13 mouse cellular contexts compared by ENCODE assay signal in genomic region chr2:119298839-119299238, GRCm38 (mm10). TPM values are rescaled to one million over a fixed set of nuclear protein-coding genes. Genes with fewer than 3 reads are reported as not detected.
DNase-seq lines count a peak whose midpoint lies in the region; ATAC-seq lines count a peak whose summit lies in the region.
"Had no signal": no experiment of that assay in that cellular context is flagged by ENCODE, and none has a peak within 500 bp of the region (broad histone marks: within the 10 kb centered on the region; RNA-seq: fewer than 3 reads in every experiment).

No protein-coding gene starts in this region.

- H3K27ac ChIP-seq in hindbrain, embryonic 12.5 days: 0 out of 2 replicates have a peak overlapping the region, but pooled peaks have one; percentile 7
- H3K27ac ChIP-seq in hindbrain, embryonic 16.5 days (ENCODE audit: low read depth, low read length): no peak overlapping the region
- H3K27ac ChIP-seq in liver, embryonic 12.5 days: peak overlapping the region; percentile 23; the same call in 1 of the 2 replicates
- no peak overlapping the region for H3K27ac ChIP-seq in liver, embryonic 11.5 days (ENCODE audit: low read depth, low read length)
- peak overlapping the region; percentile 97 for H3K27ac ChIP-seq in brown adipose tissue, adult 24 weeks (replicated peaks; ENCODE audit: low read depth, low read length)
- H3K27ac ChIP-seq: limb, embryonic 15.5 days had no signal

- ATAC-seq in hindbrain, embryonic 12.5 days (ENCODE audit: low FRiP score): no peak
- ATAC-seq in hindbrain, embryonic 16.5 days: no peak
- ATAC-seq in liver, embryonic 12.5 days: no peak
- ATAC-seq in liver, embryonic 11.5 days (replicated peaks; ENCODE audit: low FRiP score): no peak
- ATAC-seq in megakaryocyte progenitor cell, adult 5-6 weeks (replicated peaks; ENCODE audit: poor library complexity): no peak
- ATAC-seq: inflammation-experienced regulatory T-cells, adult 6 months had no signal

- 84% methylated on average over 2 of the region's 2 CpGs for WGBS in hindbrain, embryonic 12.5 days
- 88% methylated on average over 2 of the region's 2 CpGs for WGBS in hindbrain, embryonic 16.5 days
- WGBS in liver, embryonic 12.5 days (ENCODE audit: insufficient replicate concordance): 72% methylated on average over 2 of the region's 2 CpGs
- WGBS in liver, embryonic 11.5 days: 80% methylated on average over 2 of the region's 2 CpGs

- peaks cover 20% of the 10 kb centered on the region for H3K4me1 ChIP-seq in hindbrain, embryonic 12.5 days
- peaks cover 12% of the 10 kb centered on the region for H3K4me1 ChIP-seq in hindbrain, embryonic 16.5 days (ENCODE audit: control insufficient read depth, insufficient read depth, low read depth, low read length)
- H3K4me1 ChIP-seq in liver, embryonic 12.5 days: peaks cover 62% of the 10 kb centered on the region
- H3K4me1 ChIP-seq in liver, embryonic 11.5 days (replicated peaks; ENCODE audit: control insufficient read depth, insufficient read depth, low read length): peaks cover 37% of the 10 kb centered on the region
- peaks cover 31% of the 10 kb centered on the region for H3K4me1 ChIP-seq in brown adipose tissue, adult 24 weeks (ENCODE audit: control insufficient read depth, insufficient read depth, insufficient read length, low read length)

- H3K4me2 ChIP-seq in hindbrain, embryonic 12.5 days (replicated peaks): no peak overlapping the region
- no peak overlapping the region for H3K4me2 ChIP-seq in hindbrain, embryonic 16.5 days (ENCODE audit: low read length)
- H3K4me2 ChIP-seq in liver, embryonic 12.5 days: no peak overlapping the region
- no peak overlapping the region for H3K4me2 ChIP-seq in liver, embryonic 11.5 days
- H3K4me2 ChIP-seq: limb, embryonic 15.5 days had no signal

- H3K4me3 ChIP-seq in hindbrain, embryonic 12.5 days: no peak overlapping the region
- no peak overlapping the region for H3K4me3 ChIP-seq in hindbrain, embryonic 16.5 days (ENCODE audit: low read length)
- H3K4me3 ChIP-seq in liver, embryonic 12.5 days: no peak overlapping the region
- no peak overlapping the region for H3K4me3 ChIP-seq in liver, embryonic 11.5 days (ENCODE audit: low read depth, low read length)
- no peak overlapping the region for H3K4me3 ChIP-seq in brown adipose tissue, adult 24 weeks (ENCODE audit: insufficient read depth, low read depth, low read length)
- H3K4me3 ChIP-seq: limb, embryonic 15.5 days had no signal

- H3K9me3 ChIP-seq in hindbrain, embryonic 12.5 days (replicated peaks): no peaks in the 10 kb centered on the region
- no peaks in the 10 kb centered on the region for H3K9me3 ChIP-seq in hindbrain, embryonic 16.5 days (ENCODE audit: control insufficient read depth, low read length)
- H3K9me3 ChIP-seq in liver, embryonic 12.5 days (replicated peaks): no peaks in the 10 kb centered on the region
- no peaks in the 10 kb centered on the region for H3K9me3 ChIP-seq in liver, embryonic 11.5 days (ENCODE audit: control insufficient read depth, low read length)
- H3K9me3 ChIP-seq: limb, embryonic 15.5 days had no signal

- H3K36me3 ChIP-seq in hindbrain, embryonic 12.5 days: peaks cover 48% of the 10 kb centered on the region
- H3K36me3 ChIP-seq in hindbrain, embryonic 16.5 days (ENCODE audit: control insufficient read depth, insufficient read depth, low read length): peaks cover 29% of the 10 kb centered on the region
- H3K36me3 ChIP-seq in liver, embryonic 12.5 days: peaks cover 43% of the 10 kb centered on the region
- H3K36me3 ChIP-seq in liver, embryonic 11.5 days (ENCODE audit: control insufficient read depth, insufficient read depth, low read length): peaks cover 21% of the 10 kb centered on the region

- 0 out of 2 replicates have a peak, but pooled peaks cover 4% of the 10 kb centered on the region for H3K27me3 ChIP-seq in hindbrain, embryonic 12.5 days
- H3K27me3 ChIP-seq in hindbrain, embryonic 16.5 days (replicated peaks; ENCODE audit: control insufficient read depth, insufficient read depth, low read length): no peaks in the 10 kb centered on the region
- H3K27me3 ChIP-seq in liver, embryonic 12.5 days (replicated peaks): no peaks in the 10 kb centered on the region
- no peaks in the 10 kb centered on the region for H3K27me3 ChIP-seq in liver, embryonic 11.5 days (replicated peaks; ENCODE audit: control insufficient read depth, insufficient read depth, low read length)
- H3K27me3 ChIP-seq: limb, embryonic 15.5 days had no signal

- no peak overlapping the region for H3K9ac ChIP-seq in hindbrain, embryonic 12.5 days
- no peak overlapping the region for H3K9ac ChIP-seq in hindbrain, embryonic 16.5 days (ENCODE audit: low read depth, low read length)
- H3K9ac ChIP-seq in liver, embryonic 12.5 days: no peak overlapping the region
- H3K9ac ChIP-seq in liver, embryonic 11.5 days (ENCODE audit: low read depth, low read length): no peak overlapping the region
- H3K9ac ChIP-seq: limb, embryonic 15.5 days had no signal

- intact Hi-C loops in heart, postnatal 10 days (cut with DNase I): loop anchor here (1.0 to 2.0 kb wide), 3 partner anchors 114 to 222 kb away; no protein-coding TSS in a partner anchor

- peak; percentile 90 for DNase-seq in heart, adult 11 months
- DNase-seq in heart, postnatal 10 days: no peak
- no peak for DNase-seq in liver, embryonic 11.5 days (ENCODE audit: low spot score)

RNA-seq across cellular contexts. Expression of gene Vps18, which starts 10.3 kb away (rescaled TPM):
- 10 to 100 TPM; 13.4 to 13.7 TPM for total RNA-seq in heart, postnatal 10 days (2021)
- 28.2 and 28.3 TPM in 2 replicates for polyA plus RNA-seq in hindbrain, embryonic 12.5 days (2016; fragmentation: Nextera tagmentation; extraction: Ambion mirVana)
- polyA plus RNA-seq in hindbrain, embryonic 16.5 days (2015; fragmentation: Nextera tagmentation; extraction: Ambion mirVana): 28.2 and 30.4 TPM in 2 replicates
- 9.8 and 10.3 TPM in 2 replicates for polyA plus RNA-seq in liver, embryonic 12.5 days (2016; fragmentation: Nextera tagmentation; extraction: Ambion mirVana)
- polyA plus RNA-seq in liver, embryonic 11.5 days (2014; fragmentation: Nextera tagmentation; extraction: Ambion mirVana): 13.4 and 14.0 TPM in 2 replicates
- 3.6 and 4.8 TPM in 2 replicates for polyA plus RNA-seq in brown adipose tissue, adult 24 weeks (2012; ENCODE audit: insufficient read depth, insufficient read length, missing spikeins)
- total RNA-seq in megakaryocyte progenitor cell, adult 5-6 weeks (2015): 7.2 and 7.6 TPM in 2 replicates
- total RNA-seq in megakaryocyte progenitor cell, adult 5-6 weeks (2017): 18.8 and 20.0 TPM in 2 replicates

RNA-seq across cellular contexts. Expression of gene Dll4, which starts 26.7 kb away (rescaled TPM):
- total RNA-seq in heart, postnatal 10 days (2021): 10 to 100 TPM; 23.8 to 27.9 TPM
- polyA plus RNA-seq in hindbrain, embryonic 12.5 days (2016; fragmentation: Nextera tagmentation; extraction: Ambion mirVana): 5.6 TPM in 2 replicates
- 5.3 and 6.0 TPM in 2 replicates for polyA plus RNA-seq in hindbrain, embryonic 16.5 days (2015; fragmentation: Nextera tagmentation; extraction: Ambion mirVana)
- 3.0 and 3.1 TPM in 2 replicates for polyA plus RNA-seq in liver, embryonic 12.5 days (2016; fragmentation: Nextera tagmentation; extraction: Ambion mirVana)
- polyA plus RNA-seq in liver, embryonic 11.5 days (2014; fragmentation: Nextera tagmentation; extraction: Ambion mirVana): 5.3 and 5.9 TPM in 2 replicates
- 3.2 and 5.8 TPM in 2 replicates for polyA plus RNA-seq in brown adipose tissue, adult 24 weeks (2012; ENCODE audit: insufficient read depth, insufficient read length, missing spikeins)
- total RNA-seq in megakaryocyte progenitor cell, adult 5-6 weeks (2015): 0.05 TPM in 1 of 2 replicates, not detected in the other
- total RNA-seq in megakaryocyte progenitor cell, adult 5-6 weeks (2017): not detected in 2 replicates
- total RNA-seq: MEL had no signal
- polyA plus RNA-seq: inflammation-experienced regulatory T-cells, adult 6 months had no signal

RNA-seq across cellular contexts. Expression of gene Rhov, which starts 27.8 kb away (rescaled TPM):
- not detected for total RNA-seq in heart, postnatal 10 days (2021)
- 5.8 and 8.2 TPM in 2 replicates for polyA plus RNA-seq in hindbrain, embryonic 12.5 days (2016; fragmentation: Nextera tagmentation; extraction: Ambion mirVana)
- 48.2 and 56.9 TPM in 2 replicates for polyA plus RNA-seq in hindbrain, embryonic 16.5 days (2015; fragmentation: Nextera tagmentation; extraction: Ambion mirVana)
- 0.07 TPM in 1 of 2 replicates, not detected in the other for polyA plus RNA-seq in liver, embryonic 12.5 days (2016; fragmentation: Nextera tagmentation; extraction: Ambion mirVana)
- 0.38 TPM in 1 of 2 replicates, not detected in the other for polyA plus RNA-seq in liver, embryonic 11.5 days (2014; fragmentation: Nextera tagmentation; extraction: Ambion mirVana)
- not detected in 2 replicates for polyA plus RNA-seq in brown adipose tissue, adult 24 weeks (2012; ENCODE audit: insufficient read depth, insufficient read length, missing spikeins)
- not detected in 2 replicates for total RNA-seq in megakaryocyte progenitor cell, adult 5-6 weeks (2015)
- not detected in 2 replicates for total RNA-seq in megakaryocyte progenitor cell, adult 5-6 weeks (2017)
- total RNA-seq: gastrocnemius, adult 8-10 months; heart, postnatal 14 days; MEL had no signal

RNA-seq across cellular contexts. Expression of gene Chac1, which starts 52.2 kb away (rescaled TPM):
- total RNA-seq in heart, postnatal 10 days (2021): 1 to 10 TPM; 3.5 to 7.5 TPM
- polyA plus RNA-seq in hindbrain, embryonic 12.5 days (2016; fragmentation: Nextera tagmentation; extraction: Ambion mirVana): 1.9 and 2.4 TPM in 2 replicates
- polyA plus RNA-seq in hindbrain, embryonic 16.5 days (2015; fragmentation: Nextera tagmentation; extraction: Ambion mirVana): 12.3 and 14.9 TPM in 2 replicates
- polyA plus RNA-seq in liver, embryonic 12.5 days (2016; fragmentation: Nextera tagmentation; extraction: Ambion mirVana): 1.0 and 1.4 TPM in 2 replicates
- polyA plus RNA-seq in liver, embryonic 11.5 days (2014; fragmentation: Nextera tagmentation; extraction: Ambion mirVana): 2.9 and 3.2 TPM in 2 replicates
- polyA plus RNA-seq in brown adipose tissue, adult 24 weeks (2012; ENCODE audit: insufficient read depth, insufficient read length, missing spikeins): 2.1 and 2.3 TPM in 2 replicates
- 0.34 and 0.57 TPM in 2 replicates for total RNA-seq in megakaryocyte progenitor cell, adult 5-6 weeks (2015)
- total RNA-seq in megakaryocyte progenitor cell, adult 5-6 weeks (2017): 0.71 and 1.3 TPM in 2 replicates
- polyA plus RNA-seq: inflammation-experienced regulatory T-cells, adult 6 months had no signal

Comparison
In these comparisons a context has a peak if more than half of its experiments do, and no peak if none do; other contexts are left out.
1. H3K27ac ChIP-seq: peak in hindbrain, embryonic 12.5 days (single experiment), liver, embryonic 12.5 days (single experiment) and brown adipose tissue, adult 24 weeks (single experiment); none in hindbrain, embryonic 16.5 days (single experiment) and liver, embryonic 11.5 days (single experiment).